Mouse (Mus musculus) liver, postnatal 0 days (tissue): ENCODE results near the gene Myt1l. TPM values are rescaled to one million over a fixed set of nuclear protein-coding genes. Genes with fewer than 3 reads are reported as not detected.

Source experiments
- ATAC-seq: fragments of 200-750 bp; cut with Nextera tagmentation; 2 replicates; pipeline ENCODE4 v1.8.0; 2017; ENCODE audit warnings: mild to moderate bottlenecking, moderate library complexity
- DNase-seq: peaks from one replicate; pipeline ENCODE4 v3.0.0-alpha.2; 2016
- H3K27ac ChIP-seq: fragments of 300-500 bp; sonication (generic); 2 replicates; pipeline ENCODE4 v1.5.1; 2014; ENCODE audit warnings: antibody characterized with exemption, moderate library complexity, mild to moderate bottlenecking, low read depth
- H3K27me3 ChIP-seq: fragments of 300-500 bp; sonication (generic); 2 replicates; pipeline ENCODE4 v1.6.1; 2014; ENCODE audit warnings: low read length, control low read depth, mixed read lengths; ENCODE audit not compliant: insufficient read depth
- H3K36me3 ChIP-seq: fragments of 300-500 bp; sonication (generic); replicated peaks from 2 replicates; pipeline ENCODE4 v1.6.1; 2014; ENCODE audit warnings: mild to moderate bottlenecking, control low read depth, low read length, moderate library complexity, mixed read lengths; ENCODE audit not compliant: insufficient read depth
- H3K4me1 ChIP-seq: fragments of 300-500 bp; sonication (generic); 2 replicates; pipeline ENCODE4 v1.6.1; 2014; ENCODE audit warnings: antibody characterized with exemption, mild to moderate bottlenecking, control low read depth; ENCODE audit not compliant: insufficient read depth
- H3K4me2 ChIP-seq: fragments of 300-500 bp; sonication (generic); 2 replicates; pipeline ENCODE4 v1.6.1; 2014; ENCODE audit warnings: low read depth, mild to moderate bottlenecking, low read length, moderate library complexity, mixed read lengths
- H3K4me3 ChIP-seq: fragments of 300-500 bp; sonication (generic); 2 replicates; pipeline ENCODE4 v1.5.1; 2014; ENCODE audit warnings: low read depth, low read length
- H3K9ac ChIP-seq: fragments of 300-500 bp; sonication (generic); replicated peaks from 2 replicates; pipeline ENCODE4 v1.6.1; 2014; ENCODE audit warnings: mild to moderate bottlenecking, moderate library complexity
- H3K9me3 ChIP-seq: fragments of 300-500 bp; sonication (generic); 2 replicates; pipeline ENCODE4 v1.6.1; 2016; ENCODE audit warnings: mild to moderate bottlenecking, control low read depth, low read length, mixed read lengths
- CTCF ChIP-seq: sonication (generic); IDR thresholded peaks from 2 replicates; pipeline ENCODE4 v1.5.1; 2016; ENCODE audit warnings: antibody characterized with exemption, low read depth
- EP300 ChIP-seq: IDR thresholded peaks from 2 replicates; pipeline ENCODE4 v1.6.1; 2016; ENCODE audit warnings: antibody characterized with exemption, low read depth, mild to moderate bottlenecking
- WGBS: fragments of 180-500 bp; shearing (Covaris S2); extraction: QIAGEN DNeasy Blood & Tissue Kit; methylation state at CpG from one replicate; pipeline ENCODE4 v1.1.7; 2014; ENCODE audit not compliant: insufficient replicate concordance; 5-methylcytosine and 5-hydroxymethylcytosine counted together
- polyA plus RNA-seq: library from polyadenylated mRNA; unstranded; fragments of >200 nt; fragmentation: Nextera tagmentation; extraction: Ambion mirVana; gene quantifications from 2 replicates; pipeline ENCODE4 v1.2.1, GENCODE M21; 2015

Gene Myt1l
- polyA plus RNA-seq, 1 experiment from 2014 or later: not detected

- Histone ChIP-seq H3K9me3 (no peaks in the 10 kb centered on the region), H3K4me3 (no peak overlapping the region), H3K4me2 (no peak overlapping the region), H3K36me3 (no peaks in the 10 kb centered on the region), H3K27ac (no peak overlapping the region), H3K27me3 (peaks cover 17% of the 10 kb centered on the region), H3K9ac (no peak overlapping the region), H3K4me1 (no peaks in the 10 kb centered on the region)
- no peak for DNase-seq
- 27% methylated on average over 14 of the region's 14 CpGs for WGBS
- no peak for TF ChIP-seq CTCF
- TF ChIP-seq EP300: no peak
- ATAC-seq: no peak
Measured at GRCm38 (mm10) chr12:29533071-29533876, 5.1 kb downstream of the Myt1l start.

- Histone ChIP-seq H3K9me3 (no peaks in the 10 kb centered on the region), H3K27ac (no peak overlapping the region), H3K4me1 (no peaks in the 10 kb centered on the region), H3K9ac (no peak overlapping the region), H3K4me2 (no peak overlapping the region), H3K4me3 (no peak overlapping the region), H3K36me3 (no peaks in the 10 kb centered on the region), H3K27me3 (peaks cover 14% of the 10 kb centered on the region)
- no peak for ATAC-seq
- TF ChIP-seq EP300 (no peak), CTCF (no peak)
- WGBS: 6% methylated on average over 6 of the region's 6 CpGs
- DNase-seq: no peak
Measured at GRCm38 (mm10) chr12:29534326-29534725, 6.1 kb downstream of the Myt1l start.

DNA sequence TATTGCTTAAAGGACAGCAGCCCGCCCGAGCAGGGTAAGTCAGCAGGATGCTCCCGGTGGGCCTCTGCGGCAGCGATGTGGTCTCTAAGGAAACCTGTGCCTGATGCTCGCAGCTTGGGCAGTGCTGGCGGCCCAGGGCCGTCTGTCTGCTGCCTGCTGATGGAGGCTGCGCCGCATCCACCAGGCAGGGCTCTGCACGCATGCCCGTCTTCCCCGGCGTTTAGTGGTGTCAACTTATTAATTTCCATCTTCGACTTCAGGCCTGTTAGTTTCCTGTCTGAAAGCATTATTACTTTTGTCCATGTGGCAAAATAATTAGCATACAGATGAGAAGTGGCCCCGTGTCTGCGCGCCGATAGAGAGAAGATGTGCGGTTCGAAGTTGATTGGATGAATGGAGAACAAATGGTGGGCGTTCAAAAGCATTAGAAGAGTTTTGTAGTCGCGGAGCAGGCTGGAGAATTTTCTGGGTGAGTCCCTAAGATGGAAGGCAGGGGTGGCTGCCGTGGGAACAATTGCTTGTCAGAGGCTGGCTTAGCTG lies 6.6 kb downstream of the Myt1l start:
- no peak overlapping the region for H3K4me3 ChIP-seq
- ATAC-seq (no peak), DNase-seq (no peak)
- no peaks in the 10 kb centered on the region for H3K36me3 ChIP-seq
- no peak overlapping the region for H3K4me2 ChIP-seq
- WGBS: 1% methylated on average over 25 of the region's 25 CpGs
- H3K27ac ChIP-seq: no peak overlapping the region
- no peak overlapping the region for H3K9ac ChIP-seq
- H3K4me1 ChIP-seq: no peaks in the 10 kb centered on the region
- H3K9me3 ChIP-seq: no peaks in the 10 kb centered on the region
- peaks cover 14% of the 10 kb centered on the region for H3K27me3 ChIP-seq
- TF ChIP-seq EP300: no peak
- TF ChIP-seq CTCF: no peak

DNA sequence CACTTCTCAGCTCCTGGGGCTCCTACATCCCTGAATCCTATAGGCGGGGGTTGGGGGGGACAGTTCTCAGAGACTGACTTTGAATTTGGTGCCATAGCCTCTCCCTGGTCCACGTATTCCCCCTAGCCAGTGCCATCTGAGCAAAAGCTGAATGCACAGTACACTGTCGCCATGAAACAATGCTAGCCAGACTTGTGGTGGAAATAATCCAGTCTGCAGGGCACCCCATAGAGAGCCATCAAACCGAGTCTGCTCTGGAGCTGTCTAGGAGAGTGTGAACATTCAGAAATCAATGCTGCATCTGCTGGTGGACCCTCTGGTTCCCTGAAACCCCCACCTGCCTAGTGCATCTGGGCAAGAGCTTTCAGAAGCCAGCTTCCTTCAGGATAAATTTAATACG lies 9.7 kb downstream of the Myt1l start:
- Histone ChIP-seq H3K4me2 (no peak overlapping the region), H3K4me1 (no peaks in the 10 kb centered on the region), H3K27ac (no peak overlapping the region), H3K36me3 (no peaks in the 10 kb centered on the region), H3K9me3 (no peaks in the 10 kb centered on the region), H3K9ac (no peak overlapping the region), H3K4me3 (no peak overlapping the region), H3K27me3 (peaks cover 8% of the 10 kb centered on the region; the same call in 1 of the 2 replicates)
- ATAC-seq (no peak), DNase-seq (no peak)
- no peak for TF ChIP-seq EP300
- TF ChIP-seq CTCF: no peak
- WGBS: 54% methylated on average over 5 of the region's 5 CpGs

DNA sequence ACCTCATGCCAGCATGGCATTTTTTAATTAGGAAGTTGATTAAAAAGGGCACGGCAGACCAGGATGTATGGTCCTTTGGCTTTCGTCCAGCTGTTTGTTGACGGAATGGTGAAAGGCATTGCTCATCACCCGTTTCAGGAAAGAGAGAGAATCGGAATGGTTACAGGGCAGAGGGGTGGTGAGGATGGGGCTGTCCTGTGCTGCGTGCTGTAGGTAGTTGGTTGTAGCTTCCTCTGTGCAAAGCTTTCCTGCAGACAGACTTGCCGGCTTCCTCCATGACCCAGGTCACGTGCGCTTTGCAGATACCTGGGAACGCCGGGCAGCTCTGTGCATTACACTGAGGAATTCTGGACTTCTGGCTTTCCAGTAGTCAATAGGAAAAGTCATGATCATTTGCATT lies 10.3 kb downstream of the Myt1l start:
- TF ChIP-seq EP300 (no peak), CTCF (no peak)
- no peak overlapping the region for H3K4me2 ChIP-seq
- H3K27ac ChIP-seq: no peak overlapping the region
- no peak overlapping the region for H3K9ac ChIP-seq
- no peak for DNase-seq
- no peaks in the 10 kb centered on the region for H3K4me1 ChIP-seq
- H3K9me3 ChIP-seq: no peaks in the 10 kb centered on the region
- no peaks in the 10 kb centered on the region for H3K36me3 ChIP-seq
- ATAC-seq: no peak
- H3K27me3 ChIP-seq: peaks cover 8% of the 10 kb centered on the region; the same call in 1 of the 2 replicates
- 59% methylated on average over 11 of the region's 11 CpGs for WGBS
- no peak overlapping the region for H3K4me3 ChIP-seq

DNA sequence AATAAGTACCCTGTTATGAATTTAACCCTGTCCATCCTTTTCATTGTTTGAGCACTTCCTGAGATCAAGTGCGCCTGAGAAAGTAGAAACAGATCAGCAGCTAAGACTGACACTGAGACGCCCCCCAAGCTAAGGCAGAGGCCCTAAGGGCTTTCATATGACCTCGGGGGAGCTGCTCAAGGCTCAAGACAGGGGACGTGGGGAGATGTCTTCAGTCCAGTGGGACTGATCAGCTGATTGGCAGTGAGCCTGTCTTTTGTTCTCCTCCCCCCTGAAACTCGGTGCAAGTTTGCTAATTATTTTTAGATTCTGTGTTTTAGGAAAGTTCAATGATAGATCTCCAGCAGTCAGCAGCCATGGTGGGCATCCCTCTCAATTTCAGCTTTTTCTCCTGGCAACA lies 10.9 kb downstream of the Myt1l start:
- DNase-seq: no peak
- Histone ChIP-seq H3K36me3 (no peaks in the 10 kb centered on the region), H3K4me1 (no peaks in the 10 kb centered on the region), H3K4me2 (no peak overlapping the region), H3K9me3 (no peaks in the 10 kb centered on the region), H3K27ac (no peak overlapping the region), H3K27me3 (peaks cover 8% of the 10 kb centered on the region; the same call in 1 of the 2 replicates), H3K9ac (no peak overlapping the region), H3K4me3 (no peak overlapping the region)
- no peak for ATAC-seq
- TF ChIP-seq EP300: no peak
- TF ChIP-seq CTCF: no peak
- WGBS: 40% methylated on average over 5 of the region's 5 CpGs
